Mouse (Mus musculus) heart, adult 2 months (tissue): ENCODE data around the gene Mrgprg. TPM values are rescaled to one million over a fixed set of nuclear protein-coding genes. Genes with fewer than 3 reads are reported as not detected.

Experiments used
- DNase-seq, 2 experiments: peaks; one replicate each; pipeline ENCODE4 v3.0.0; 2021
- H3K27ac ChIP-seq: fragments of 200-600 bp; 2 replicates; pipeline ENCODE4 v1.8.1; 2022
- H3K27me3 ChIP-seq: fragments of 200-500 bp; 2 replicates; pipeline ENCODE4 v1.6.1; 2012; ENCODE audit warnings: mild to moderate bottlenecking, low read length, inconsistent platforms, mixed read lengths; ENCODE audit not compliant: control insufficient read depth, insufficient read depth
- H3K36me3 ChIP-seq: fragments of 200-500 bp; 2 replicates; pipeline ENCODE4 v1.6.1; 2012; ENCODE audit warnings: low read length, inconsistent platforms; ENCODE audit not compliant: control insufficient read depth, insufficient read depth
- H3K4me1 ChIP-seq: fragments of 200-500 bp; 2 replicates; pipeline ENCODE4 v1.6.1; 2011; ENCODE audit warnings: low read length; ENCODE audit not compliant: control insufficient read depth, insufficient read depth
- H3K4me3 ChIP-seq: fragments of 200-600 bp; 2 replicates; pipeline ENCODE4 v1.8.1; 2022
- H3K79me2 ChIP-seq: fragments of 200-500 bp; replicated peaks from 2 replicates; pipeline ENCODE4 v1.6.1; 2012; ENCODE audit warnings: mild to moderate bottlenecking, inconsistent platforms, low read length, moderate library complexity, mixed read lengths; ENCODE audit not compliant: control insufficient read depth, insufficient read depth
- H3K9ac ChIP-seq: fragments of 200-500 bp; 2 replicates; pipeline ENCODE4 v1.6.1; 2012; ENCODE audit warnings: low read depth, mild to moderate bottlenecking, control low read depth, inconsistent platforms, low read length, mixed read lengths
- CTCF ChIP-seq: fragments of 200-600 bp; IDR thresholded peaks from 2 replicates; pipeline ENCODE4 v1.8.1; 2022; ENCODE audit warnings: antibody characterized with exemption, mild to moderate bottlenecking, moderate library complexity
- EP300 ChIP-seq: fragments of 200-500 bp; IDR thresholded peaks from 2 replicates; pipeline ENCODE4 v1.6.1; 2011; ENCODE audit warnings: low read depth, low read length, control low read depth; ENCODE audit not compliant: insufficient read depth
- POLR2A ChIP-seq: fragments of 200-500 bp; IDR thresholded peaks from 2 replicates; pipeline ENCODE4 v1.6.1; 2011; ENCODE audit warnings: mild to moderate bottlenecking, low read depth, low read length, control low read depth; ENCODE audit not compliant: insufficient read depth
- WGBS: fragments of 180-500 bp; shearing (Covaris S2); methylation state at CpG from one replicate; pipeline ENCODE4 v1.1.7; 2018; 5-methylcytosine and 5-hydroxymethylcytosine counted together
- intact Hi-C: fragments of 180-260 bp; cut with DNase I; formaldehyde crosslinking; loops from one replicate; pipeline ENCODE4 v1.15.1; 2025
- polyA plus RNA-seq: library from polyadenylated mRNA; depleted of rRNA; stranded (reverse); fragments of >200 nt; gene quantifications from 2 replicates; pipeline ENCODE4 v1.2.3, GENCODE M21; 2012
- total RNA-seq, 2 experiments: library from RNA; stranded (reverse); gene quantifications; 2 replicates each; pipeline ENCODE4 v1.2.3; 2021

Mrgprg gene
- total and polyA plus RNA-seq, 3 experiments: 0.18 TPM; not detected in 2

GRCm38 (mm10) chr7:143793121-143793520 is 26.3 kb upstream of the Mrgprg start:
- Histone ChIP-seq H3K9ac (no peak overlapping the region), H3K4me3 (no peak overlapping the region), H3K79me2 (no peaks in the 10 kb centered on the region), H3K36me3 (no peaks in the 10 kb centered on the region), H3K27ac (no peak overlapping the region), H3K4me1 (no peaks in the 10 kb centered on the region), H3K27me3 (no peaks in the 10 kb centered on the region)
- peak in 1 of 2 experiments; percentile 45 for DNase-seq
- TF ChIP-seq CTCF (peak; percentile 62), EP300 (no peak)
- 53% methylated on average over 4 of the region's 4 CpGs for WGBS
- intact Hi-C loops: no loop called here

GRCm38 (mm10) chr7:143792336-143792985 is 25.7 kb upstream of the Mrgprg start:
- Histone ChIP-seq H3K4me1 (no peaks in the 10 kb centered on the region), H3K4me3 (no peak overlapping the region), H3K27ac (no peak overlapping the region), H3K27me3 (no peaks in the 10 kb centered on the region), H3K79me2 (no peaks in the 10 kb centered on the region), H3K36me3 (no peaks in the 10 kb centered on the region), H3K9ac (no peak overlapping the region)
- intact Hi-C loops: no loop called here
- 60% methylated on average over 6 of the region's 6 CpGs for WGBS
- no peak for TF ChIP-seq POLR2A
- TF ChIP-seq CTCF: no peak
- TF ChIP-seq EP300: no peak
- no peak for DNase-seq

GRCm38 (mm10) chr7:143783996-143784829 is 17.4 kb upstream of the Mrgprg start, which contains the start of gene Mrgpre:
Gene Mrgpre, minus strand, starts transcription at chr7:143784500.
- Histone ChIP-seq H3K27me3 (no peaks in the 10 kb centered on the region), H3K4me1 (peaks cover 18% of the 10 kb centered on the region), H3K36me3 (no peaks in the 10 kb centered on the region), H3K79me2 (no peaks in the 10 kb centered on the region), H3K9ac (peak within 1 kb of the TSS; percentile 47), H3K27ac (peak within 1 kb of the TSS; percentile 82), H3K4me3 (peak within 1 kb of the TSS; percentile 41)
- TF ChIP-seq CTCF (no peak), POLR2A (peak; percentile 61; the same call in 1 of the 2 replicates), EP300 (peak; percentile 65)
- 3% methylated on average over 21 of the region's 21 CpGs for WGBS
- DNase-seq: peak; percentile 87 to 92
- intact Hi-C loops: loop anchor here (2.0 kb wide), 1 partner anchor 39 kb away; the partner anchor contains the start of genes Dhcr7 and Nadsyn1

GRCm38 (mm10) chr7:143783378-143783995 is 16.7 kb upstream of the Mrgprg start:
- Histone ChIP-seq H3K4me3 (peak overlapping the region; percentile 41), H3K27ac (peak overlapping the region; percentile 82), H3K4me1 (peaks cover 18% of the 10 kb centered on the region), H3K36me3 (no peaks in the 10 kb centered on the region), H3K27me3 (no peaks in the 10 kb centered on the region), H3K9ac (peak overlapping the region; percentile 47), H3K79me2 (no peaks in the 10 kb centered on the region)
- TF ChIP-seq CTCF: no peak
- intact Hi-C loops: no loop called here
- WGBS: 31% methylated on average over 5 of the region's 6 CpGs
- DNase-seq: no peak

GRCm38 (mm10) chr7:143777375-143777774 is 10.6 kb upstream of the Mrgprg start:
- peak; percentile 29 for TF ChIP-seq CTCF
- TF ChIP-seq EP300: 0 out of 2 replicates have a peak, but pooled peaks have one; percentile 50
- no peak for TF ChIP-seq POLR2A
- no peak overlapping the region for H3K9ac ChIP-seq
- peak overlapping the region; percentile 73 for H3K27ac ChIP-seq
- intact Hi-C loops: no loop called here
- peaks cover 9% of the 10 kb centered on the region for H3K4me1 ChIP-seq
- no peak overlapping the region for H3K4me3 ChIP-seq
- 21% methylated on average over 2 of the region's 2 CpGs for WGBS
- no peaks in the 10 kb centered on the region for H3K79me2 ChIP-seq
- no peaks in the 10 kb centered on the region for H3K36me3 ChIP-seq
- no peaks in the 10 kb centered on the region for H3K27me3 ChIP-seq
- DNase-seq: peak in 1 of 2 experiments; percentile 62
